Mouse (Mus musculus) kidney, postnatal 25 days (tissue): Measurements from ENCODE around the gene Ppp3cb.

Experiments used
- DNase-seq, 2 experiments: peaks; one replicate each; pipeline ENCODE4 v3.0.0; 2021; ENCODE audit warnings: mixed read lengths in 2 of 2

Ppp3cb gene

GRCm38 (mm10) chr14:20480195-20480579, 66.2 kb downstream of the Ppp3cb start:
- DNase-seq = no peak

- peak; percentile 88 to 94 for DNase-seq
Measured at GRCm38 (mm10) chr14:20479291-20480194, 66.8 kb downstream of the Ppp3cb start, which contains the start of gene Anxa7. Anxa7 (minus strand) TSS chr14:20480133.

GRCm38 (mm10) chr14:20478801-20479200, 67.6 kb downstream of the Ppp3cb start:
- peak; percentile 47 to 73 for DNase-seq

- no peak for DNase-seq
Measured at GRCm38 (mm10) chr14:20478385-20478784, 68.0 kb downstream of the Ppp3cb start.

- DNase-seq = no peak
Measured at GRCm38 (mm10) chr14:20477261-20478025, 68.9 kb downstream of the Ppp3cb start.

GRCm38 (mm10) chr14:20460216-20460615, 86.2 kb downstream of the Ppp3cb start:
- no peak for DNase-seq

- DNase-seq = no peak
Measured at GRCm38 (mm10) chr14:20458378-20458777, 88.0 kb downstream of the Ppp3cb start.

- DNase-seq = no peak
Measured at GRCm38 (mm10) chr14:20452929-20453328, 93.4 kb downstream of the Ppp3cb start.

GRCm38 (mm10) chr14:20451765-20452331, 94.5 kb downstream of the Ppp3cb start, which contains the start of gene Cfap70:
Cfap70 (minus strand) TSS chr14:20452226.
- DNase-seq = peak; percentile 87 to 88

GRCm38 (mm10) chr14:20451302-20451701, 95.1 kb downstream of the Ppp3cb start:
- no peak for DNase-seq
